Mouse (Mus musculus): ENCODE measurements around the gene Brd3.

GRCm38 (mm10) chr2:27415060-27415783 is 92.2 kb downstream of the Brd3 start:
- TF ChIP-seq CTCF (IDR thresholded peaks at IDR 0.05; ENCODE audit: insufficient read depth, low read depth, low read length) (no peak), POLR2A (IDR thresholded peaks at IDR 0.05; ENCODE audit: insufficient read depth, low read depth, low read length) (no peak)

Data from olfactory bulb, adult 2 months (tissue).